Mouse (Mus musculus): ENCODE data around the gene Cwc25. TPM values are rescaled to one million over a fixed set of nuclear protein-coding genes. Genes with fewer than 3 reads are reported as not detected.

The Cwc25 gene
- 18.5 and 25.8 TPM in 2 replicates for polyA plus RNA-seq (2012; ENCODE audit: low replicate concordance)

DNA sequence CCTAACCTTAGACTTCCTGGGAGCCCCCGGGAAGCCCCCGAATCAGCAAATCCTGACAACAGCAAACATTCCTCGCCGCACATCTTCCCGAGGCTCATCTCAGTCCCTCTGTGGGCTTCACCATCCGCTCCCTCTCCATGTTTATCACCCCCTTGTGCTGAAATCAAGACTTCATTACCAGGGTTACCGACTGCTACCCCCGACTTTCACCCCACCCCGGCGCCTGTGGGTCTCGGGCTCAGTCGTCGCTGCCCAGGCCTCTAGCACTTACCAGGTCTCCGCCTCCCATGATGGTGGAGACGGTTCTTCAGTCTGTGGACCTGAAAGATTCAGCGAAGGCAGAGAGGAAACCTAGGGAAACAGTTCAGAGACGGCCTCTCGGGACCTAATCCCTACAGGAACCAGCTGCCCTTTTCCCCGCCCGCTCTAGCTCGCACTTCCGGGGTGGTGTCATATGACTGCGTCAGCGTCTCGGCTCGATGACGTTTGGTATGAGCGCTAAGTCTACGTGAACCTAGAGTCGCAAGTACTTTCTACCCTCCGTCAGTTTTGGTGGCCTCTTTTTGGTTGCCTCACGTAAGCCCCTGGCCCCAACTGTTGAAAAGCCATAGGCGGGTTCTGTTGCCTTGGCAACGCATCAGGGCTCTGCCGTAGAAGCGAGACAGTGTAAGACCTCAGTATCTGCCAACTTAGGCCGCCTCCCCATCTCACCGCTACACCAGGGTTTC lies at the start of gene Cwc25:
Gene Cwc25 (minus strand): TSS at position 403 of the 728 bp plus-strand sequence.

DNA sequence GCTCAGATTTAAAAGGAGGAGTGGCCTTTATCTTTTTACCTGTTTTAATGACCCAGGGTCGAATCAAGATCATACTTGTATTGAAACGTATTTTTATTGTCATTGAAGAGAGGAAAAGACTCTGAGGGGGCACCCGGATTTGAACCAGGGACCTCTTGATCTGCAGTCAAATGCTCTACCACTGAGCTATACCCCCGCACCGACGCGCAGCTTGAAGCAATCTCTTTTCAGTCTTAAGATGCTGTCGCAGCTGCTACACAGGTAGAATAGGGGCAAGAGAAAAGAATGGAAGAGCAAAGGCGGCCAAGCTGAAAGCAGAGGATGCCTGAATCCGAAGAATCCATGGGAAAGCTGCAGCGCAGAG lies 32.4 kb upstream of the Cwc25 start, which contains the start of gene Lasp1:
Gene Lasp1 (plus strand): TSS at position 219 of the 364 bp plus-strand sequence.

DNA sequence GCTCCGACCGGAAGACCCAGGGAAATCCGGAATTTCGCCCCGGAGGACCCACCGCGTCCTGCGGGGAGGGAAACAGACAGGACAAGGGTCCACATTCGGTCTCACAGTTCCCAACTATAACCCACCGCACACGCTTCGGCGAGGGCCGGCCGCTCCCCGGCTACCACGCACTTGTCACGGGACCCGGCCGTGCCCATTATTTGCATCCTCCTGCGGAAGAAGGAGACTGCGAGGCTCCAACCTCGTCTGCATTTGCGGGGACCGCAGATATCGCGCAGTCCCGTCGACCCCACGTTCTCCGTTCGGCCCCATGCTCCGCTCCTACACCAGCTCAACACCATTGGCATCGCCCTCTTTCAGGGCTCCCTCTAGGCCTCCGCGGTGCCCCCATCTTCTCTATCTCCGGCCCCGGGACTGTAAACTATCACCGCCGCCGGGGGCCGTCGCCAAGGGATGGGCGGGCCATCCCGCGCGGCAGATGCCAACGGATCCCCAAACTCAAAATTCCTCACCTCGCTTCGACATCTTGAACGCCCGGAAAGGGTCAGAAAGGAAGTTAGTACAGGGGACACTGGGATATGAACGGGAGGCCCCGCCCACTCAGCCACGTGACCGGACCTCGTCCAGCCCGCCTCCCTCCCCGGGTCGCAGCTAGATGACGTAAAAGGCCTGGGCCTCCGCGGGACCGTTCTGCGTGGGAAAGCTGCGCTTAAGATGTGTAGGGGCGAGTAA lies 15.6 kb upstream of the Cwc25 start, which contains the start of gene Rpl23:
Gene Rpl23 (minus strand): TSS at position 606 of the 732 bp plus-strand sequence.

DNA sequence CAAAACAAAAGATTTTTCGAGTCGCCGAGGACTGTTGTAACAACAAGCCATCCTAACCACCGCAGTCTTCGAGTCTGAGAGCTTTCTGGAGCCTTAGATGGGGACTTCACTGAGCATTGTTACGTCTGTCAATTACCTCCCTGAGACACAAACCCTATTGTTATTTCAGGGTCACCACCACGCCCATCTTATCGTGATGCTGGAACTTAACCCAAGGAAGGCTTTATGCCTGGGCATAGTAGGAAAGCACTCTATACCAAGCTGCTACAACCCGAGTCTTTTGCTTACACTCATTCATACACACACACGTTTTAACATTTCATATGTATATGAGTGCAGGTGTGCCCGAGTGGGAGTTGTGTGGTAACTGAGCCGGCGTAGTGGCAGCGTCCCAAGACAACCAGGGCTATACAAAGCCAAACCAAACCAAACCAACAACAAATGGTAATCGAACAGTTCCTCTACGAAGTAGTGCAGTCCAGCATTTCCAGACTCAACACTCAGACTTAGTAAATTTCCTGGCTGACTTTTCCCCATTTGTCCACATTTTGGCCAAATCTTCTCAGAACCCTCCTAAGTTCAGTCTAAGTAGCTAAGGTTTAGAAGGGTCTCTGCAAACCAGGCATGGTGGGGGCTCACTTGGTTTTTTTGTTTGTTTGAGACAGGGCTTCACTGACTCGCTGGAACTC lies 9.6 kb upstream of the Cwc25 start, which contains the start of gene 1700001P01Rik:
Gene 1700001P01Rik (minus strand): TSS at position 111 of the 689 bp plus-strand sequence.

DNA sequence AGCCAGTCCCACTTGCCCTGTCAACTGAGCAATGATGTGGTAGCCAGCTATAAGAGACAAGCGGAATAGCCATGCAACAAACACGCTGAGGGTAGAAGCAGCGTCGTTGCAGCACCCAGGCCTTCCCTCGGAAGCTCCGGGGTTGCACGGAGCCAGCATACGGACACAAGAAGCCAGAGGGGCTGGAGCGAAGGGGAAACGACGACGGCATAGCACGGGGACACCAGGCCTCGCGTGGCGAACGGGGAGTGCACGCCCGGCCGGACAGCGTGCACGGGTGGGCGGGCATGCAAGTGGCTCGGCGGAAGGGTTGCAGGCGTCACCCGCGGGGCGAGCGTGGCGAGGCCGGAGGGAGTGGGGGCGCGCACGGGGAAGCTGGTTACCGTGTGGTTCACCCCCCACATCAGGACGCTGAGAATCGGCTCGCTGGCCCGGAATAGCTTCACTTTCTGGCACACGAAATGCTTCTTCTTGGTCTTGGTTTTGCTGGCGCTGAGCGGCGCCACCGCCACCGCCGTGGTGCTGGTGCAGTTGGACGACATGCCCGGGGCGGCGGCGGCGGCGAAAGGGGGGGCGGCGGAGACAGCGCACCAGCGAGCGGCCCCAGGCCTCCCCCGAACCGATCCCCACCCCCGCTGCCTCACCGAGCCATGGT lies 22.2 kb downstream of the Cwc25 start, which contains the start of gene Pip4k2b:
Gene Pip4k2b (minus strand): TSS at position 642 of the 655 bp plus-strand sequence.

DNA sequence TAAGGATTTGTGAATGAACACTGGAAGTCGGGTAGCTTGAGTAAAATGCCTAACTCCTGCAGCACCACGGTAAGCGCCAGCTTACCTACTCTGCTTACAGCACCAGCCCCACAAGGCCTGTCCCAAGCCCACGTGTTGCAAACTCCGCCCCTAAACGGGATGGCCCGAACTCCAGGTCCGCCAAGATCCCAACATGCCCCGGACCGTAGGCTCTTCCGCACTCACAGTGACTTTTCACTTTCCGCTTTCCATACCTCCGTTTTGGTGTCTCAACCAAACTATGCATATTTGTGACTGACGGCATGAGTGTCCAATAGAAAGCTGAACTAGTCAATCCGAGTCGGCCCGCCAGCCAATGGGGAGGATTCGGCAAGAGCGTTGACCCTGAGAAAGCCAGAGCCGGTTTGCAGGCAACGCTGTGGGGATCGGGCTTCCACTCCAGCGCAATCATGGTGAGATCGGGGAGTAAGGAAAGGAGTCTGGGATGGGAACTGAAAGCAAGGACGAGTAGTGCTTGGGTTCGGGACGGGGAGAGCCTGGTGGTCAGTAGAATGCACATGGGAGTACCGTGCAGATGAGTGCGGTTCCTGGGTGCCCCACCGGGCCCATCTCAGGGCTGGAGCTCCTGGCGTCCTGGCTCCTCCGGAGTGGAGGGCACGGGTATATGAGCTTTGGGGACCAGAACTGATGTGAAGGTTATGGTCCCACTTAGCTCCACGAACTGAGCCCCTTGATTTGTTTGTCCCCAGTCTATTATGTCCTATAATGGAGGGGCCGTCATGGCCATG lies 63.1 kb downstream of the Cwc25 start, which contains the start of gene Psmb3:
Gene Psmb3 (plus strand): TSS at position 361 of the 788 bp plus-strand sequence.

DNA sequence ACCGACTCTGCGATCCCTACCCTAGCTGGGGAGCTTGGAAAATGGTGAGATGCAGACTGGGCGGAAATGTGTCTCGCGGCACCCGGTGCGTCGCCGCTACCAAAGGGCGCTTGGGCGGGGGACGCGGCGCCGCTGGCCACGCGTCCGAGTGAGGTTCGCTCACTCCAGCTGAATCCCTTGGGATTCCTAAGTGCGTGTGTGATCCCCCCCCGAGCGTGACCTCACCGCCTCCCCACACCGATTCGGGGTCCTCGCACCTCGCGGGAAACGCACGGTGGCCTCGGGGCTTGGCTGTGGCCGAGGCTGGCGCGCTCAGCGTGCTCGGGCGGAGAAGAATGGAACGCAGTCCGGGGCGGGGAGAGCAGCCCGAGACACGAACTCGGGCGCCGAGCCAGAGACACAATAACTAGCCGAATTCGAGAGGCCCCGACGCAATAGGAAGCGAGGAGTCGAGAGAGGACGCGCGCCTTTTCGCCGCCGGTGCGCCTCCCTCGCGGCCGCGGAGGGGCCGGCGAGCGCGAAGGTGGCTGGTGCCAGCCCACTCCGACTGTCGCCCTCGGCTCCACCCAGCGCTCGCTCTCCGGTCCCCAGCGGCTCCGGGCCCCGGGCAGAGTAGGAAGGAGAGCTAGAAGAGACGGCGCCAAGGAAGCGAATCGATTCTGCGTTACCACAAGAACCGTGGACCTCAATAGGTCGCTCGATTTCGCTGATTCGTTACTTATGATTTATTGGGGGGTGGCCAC lies 66.2 kb downstream of the Cwc25 start, which contains the start of gene Pcgf2:
Gene Pcgf2 (minus strand): TSS at position 495 of the 743 bp plus-strand sequence.

Other genes with a start within 250 kb of the Cwc25 start
- gene Srcin1, start 190.4 kb downstream of the Cwc25 start, polyA plus RNA-seq (2012; ENCODE audit: low replicate concordance) = 0.37 and 1.2 TPM in 2 replicates
- 32.1 and 80.1 TPM in 2 replicates for gene Epop, start 136.9 kb downstream of the Cwc25 start, polyA plus RNA-seq (2012; ENCODE audit: low replicate concordance)
- 210 and 328 TPM in 2 replicates for gene Mllt6, start 103.1 kb downstream of the Cwc25 start, polyA plus RNA-seq (2012; ENCODE audit: low replicate concordance)
- 3.5 and 10.2 TPM in 2 replicates for gene Cisd3, start 80.7 kb downstream of the Cwc25 start, polyA plus RNA-seq (2012; ENCODE audit: low replicate concordance)
- gene Pcgf2, start 66.1 kb downstream of the Cwc25 start, polyA plus RNA-seq (2012; ENCODE audit: low replicate concordance) = 13.2 and 62.7 TPM in 2 replicates
- gene Psmb3, start 63.2 kb downstream of the Cwc25 start, polyA plus RNA-seq (2012; ENCODE audit: low replicate concordance) = 12.3 and 135 TPM in 2 replicates
- gene Pip4k2b, start 21.9 kb downstream of the Cwc25 start, polyA plus RNA-seq (2012; ENCODE audit: low replicate concordance) = 28.9 and 33.1 TPM in 2 replicates
- gene 1700001P01Rik, start 9.4 kb upstream of the Cwc25 start, polyA plus RNA-seq (2012; ENCODE audit: low replicate concordance) = not detected in 2 replicates
- gene Rpl23, start 15.9 kb upstream of the Cwc25 start, polyA plus RNA-seq (2012; ENCODE audit: low replicate concordance) = 53.7 and 191 TPM in 2 replicates
- gene Lasp1, start 32.4 kb upstream of the Cwc25 start, polyA plus RNA-seq (2012; ENCODE audit: low replicate concordance) = 121 and 395 TPM in 2 replicates
- 0.58 and 0.85 TPM in 2 replicates for gene B230217C12Rik, start 74.2 kb upstream of the Cwc25 start, polyA plus RNA-seq (2012; ENCODE audit: low replicate concordance)
- 0.12 TPM in 1 of 2 replicates, not detected in the other for gene Fbxo47, start 117.6 kb upstream of the Cwc25 start, polyA plus RNA-seq (2012; ENCODE audit: low replicate concordance)
- 3.5 and 4.8 TPM in 2 replicates for gene Plxdc1, start 219.9 kb upstream of the Cwc25 start, polyA plus RNA-seq (2012; ENCODE audit: low replicate concordance)
- gene Arl5c, start 229.6 kb upstream of the Cwc25 start, polyA plus RNA-seq (2012; ENCODE audit: low replicate concordance) = 37.5 and 38.4 TPM in 2 replicates

Data from hematopoietic multipotent progenitor cell, adult 10-12 weeks (in vitro differentiated cells).